Mouse (Mus musculus) hindbrain, embryonic 11.5 days (tissue): Measurements from ENCODE around the gene Pdzd2. TPM values are rescaled to one million over a fixed set of nuclear protein-coding genes. Genes with fewer than 3 reads are reported as not detected.

Experiments used
- ATAC-seq: fragments of 200-750 bp; cut with Nextera tagmentation; 2 replicates; pipeline ENCODE4 v1.8.0; 2017; ENCODE audit warnings: mild to moderate bottlenecking, moderate TSS enrichment, moderate library complexity; ENCODE audit not compliant: low FRiP score
- DNase-seq: peaks from one replicate; pipeline ENCODE4 v3.0.0-alpha.2; 2015; ENCODE audit warnings: low spot score
- H3K27ac ChIP-seq: fragments of 300-500 bp; sonication (generic); 2 replicates; pipeline ENCODE4 v1.5.1; 2014; ENCODE audit warnings: mild to moderate bottlenecking, low read depth, low read length
- H3K27me3 ChIP-seq: fragments of 300-500 bp; sonication (generic); 2 replicates; pipeline ENCODE4 v1.6.1; 2014; ENCODE audit warnings: mild to moderate bottlenecking, low read length, moderate library complexity, mixed read lengths; ENCODE audit not compliant: control insufficient read depth, insufficient read depth
- H3K36me3 ChIP-seq: fragments of 300-500 bp; sonication (generic); 2 replicates; pipeline ENCODE4 v1.6.1; 2014; ENCODE audit warnings: mild to moderate bottlenecking, low read length, moderate library complexity, mixed read lengths; ENCODE audit not compliant: control insufficient read depth, insufficient read depth
- H3K4me1 ChIP-seq: fragments of 300-500 bp; sonication (generic); replicated peaks from 2 replicates; pipeline ENCODE4 v1.6.1; 2014; ENCODE audit warnings: low read length, mixed read lengths; ENCODE audit not compliant: control insufficient read depth, insufficient read depth
- H3K4me2 ChIP-seq: fragments of 300-500 bp; sonication (generic); replicated peaks from 2 replicates; pipeline ENCODE4 v1.6.1; 2014; ENCODE audit warnings: mild to moderate bottlenecking, low read depth, low read length
- H3K4me3 ChIP-seq: fragments of 300-500 bp; sonication (generic); 2 replicates; pipeline ENCODE4 v1.5.1; 2014; ENCODE audit warnings: low read depth, low read length
- H3K9ac ChIP-seq: fragments of 300-500 bp; sonication (generic); 2 replicates; pipeline ENCODE4 v1.6.1; 2014; ENCODE audit warnings: low read depth, low read length
- H3K9me3 ChIP-seq: fragments of 300-500 bp; sonication (generic); 2 replicates; pipeline ENCODE4 v1.6.1; 2016; ENCODE audit warnings: low read length; ENCODE audit not compliant: control insufficient read depth
- WGBS: fragments of 180-500 bp; shearing (Covaris S2); extraction: QIAGEN DNeasy Blood & Tissue Kit; methylation state at CpG from one replicate; pipeline ENCODE4 v1.1.7; 2014; 5-methylcytosine and 5-hydroxymethylcytosine counted together
- polyA plus RNA-seq: library from polyadenylated mRNA; unstranded; fragments of >200 nt; fragmentation: Nextera tagmentation; extraction: Ambion mirVana; gene quantifications from 2 replicates; pipeline ENCODE4 v1.2.1, GENCODE M21; 2014

Gene Pdzd2
- polyA plus RNA-seq, 1 experiment from 2014 or later: 5.5 TPM

- no peak overlapping the region for H3K27ac ChIP-seq
- no peaks in the 10 kb centered on the region for H3K9me3 ChIP-seq
- peaks cover 5% of the 10 kb centered on the region for H3K27me3 ChIP-seq
- WGBS: 87% methylated on average over 6 of the region's 6 CpGs
- no peak overlapping the region for H3K4me3 ChIP-seq
- H3K4me1 ChIP-seq: no peaks in the 10 kb centered on the region
- ATAC-seq (no peak), DNase-seq (no peak)
- no peak overlapping the region for H3K4me2 ChIP-seq
- no peaks in the 10 kb centered on the region for H3K36me3 ChIP-seq
- no peak overlapping the region for H3K9ac ChIP-seq
Measured at GRCm38 (mm10) chr15:12742117-12742906, 2.6 kb upstream of the Pdzd2 start.

GRCm38 (mm10) chr15:12738301-12739093, 1.2 kb downstream of the Pdzd2 start:
- H3K27ac ChIP-seq: no peak overlapping the region
- H3K4me1 ChIP-seq: no peaks in the 10 kb centered on the region
- peak overlapping the region; percentile 87 for H3K4me2 ChIP-seq
- H3K27me3 ChIP-seq: peaks cover 5% of the 10 kb centered on the region
- H3K36me3 ChIP-seq: no peaks in the 10 kb centered on the region
- ATAC-seq (no peak), DNase-seq (no peak)
- no peaks in the 10 kb centered on the region for H3K9me3 ChIP-seq
- no peak overlapping the region for H3K9ac ChIP-seq
- 39% methylated on average over 10 of the region's 10 CpGs for WGBS
- peak overlapping the region; percentile 48 for H3K4me3 ChIP-seq

GRCm38 (mm10) chr15:12735208-12735607, 4.5 kb downstream of the Pdzd2 start:
- no peak for DNase-seq
- no peak for ATAC-seq
- Histone ChIP-seq H3K27ac (no peak overlapping the region), H3K9me3 (no peaks in the 10 kb centered on the region), H3K4me3 (no peak overlapping the region), H3K36me3 (no peaks in the 10 kb centered on the region), H3K4me1 (no peaks in the 10 kb centered on the region), H3K27me3 (peaks cover 3% of the 10 kb centered on the region), H3K9ac (no peak overlapping the region), H3K4me2 (no peak overlapping the region)
- WGBS: 61% methylated on average over 2 of the region's 2 CpGs

- Histone ChIP-seq H3K27ac (no peak overlapping the region), H3K36me3 (no peaks in the 10 kb centered on the region), H3K4me3 (no peak overlapping the region), H3K4me2 (no peak overlapping the region), H3K4me1 (no peaks in the 10 kb centered on the region), H3K9ac (no peak overlapping the region), H3K27me3 (peaks cover 3% of the 10 kb centered on the region), H3K9me3 (no peaks in the 10 kb centered on the region)
- WGBS: 76% methylated on average over 4 of the region's 4 CpGs
- DNase-seq: no peak
- ATAC-seq: no peak
Measured at GRCm38 (mm10) chr15:12734221-12734620, 5.5 kb downstream of the Pdzd2 start.

GRCm38 (mm10) chr15:12732613-12733012, 7.1 kb downstream of the Pdzd2 start:
- no peak for ATAC-seq
- WGBS: 89% methylated on average over 11 of the region's 11 CpGs

GRCm38 (mm10) chr15:12728381-12728780, 11.3 kb downstream of the Pdzd2 start:
- no peak overlapping the region for H3K4me2 ChIP-seq
- ATAC-seq: no peak
- no peak for DNase-seq
- WGBS: 91% methylated on average over 4 of the region's 4 CpGs
- no peaks in the 10 kb centered on the region for H3K27me3 ChIP-seq
- H3K4me1 ChIP-seq: no peaks in the 10 kb centered on the region
- H3K36me3 ChIP-seq: no peaks in the 10 kb centered on the region
- H3K27ac ChIP-seq: no peak overlapping the region
- no peak overlapping the region for H3K4me3 ChIP-seq
- H3K9me3 ChIP-seq: no peaks in the 10 kb centered on the region
- no peak overlapping the region for H3K9ac ChIP-seq

More at GRCm38 (mm10) chr15:12732613-12733012, 7.1 kb downstream of the Pdzd2 start:
- Histone ChIP-seq H3K27ac (no peak overlapping the region), H3K9me3 (no peaks in the 10 kb centered on the region), H3K4me1 (no peaks in the 10 kb centered on the region), H3K36me3 (no peaks in the 10 kb centered on the region), H3K4me2 (no peak overlapping the region), H3K4me3 (no peak overlapping the region), H3K9ac (no peak overlapping the region), H3K27me3 (no peaks in the 10 kb centered on the region)
- DNase-seq: no peak

GRCm38 (mm10) chr15:12725256-12725655, 14.5 kb downstream of the Pdzd2 start:
- Histone ChIP-seq H3K9ac (no peak overlapping the region), H3K36me3 (no peaks in the 10 kb centered on the region), H3K27me3 (no peaks in the 10 kb centered on the region), H3K27ac (no peak overlapping the region), H3K9me3 (no peaks in the 10 kb centered on the region), H3K4me3 (no peak overlapping the region), H3K4me2 (no peak overlapping the region), H3K4me1 (no peaks in the 10 kb centered on the region)
- no peak for DNase-seq
- ATAC-seq: no peak
- WGBS: 73% methylated on average over 5 of the region's 5 CpGs

GRCm38 (mm10) chr15:12721684-12722500, 17.8 kb downstream of the Pdzd2 start:
- ATAC-seq: no peak
- no peak for DNase-seq
- 84% methylated on average over 6 of the region's 6 CpGs for WGBS

More at GRCm38 (mm10) chr15:12721684-12722500, 17.8 kb downstream of the Pdzd2 start:
- Histone ChIP-seq H3K27me3 (no peaks in the 10 kb centered on the region), H3K9ac (no peak overlapping the region), H3K4me1 (no peaks in the 10 kb centered on the region), H3K27ac (no peak overlapping the region), H3K4me2 (no peak overlapping the region), H3K9me3 (no peaks in the 10 kb centered on the region), H3K4me3 (no peak overlapping the region), H3K36me3 (no peaks in the 10 kb centered on the region)
